Mouse (Mus musculus) forebrain, embryonic 10.5 days (tissue): ENCODE measurements at regions not wholly inside any gene's neighbourhood (a gene's known extent, or its start where the extent isn't known, plus 50 kb on each side); places are given as distances from the start of the nearest gene placed in this dataset.

ENCODE experiments used
- DNase-seq: peaks from one replicate; pipeline ENCODE4 v3.0.0-alpha.2; 2017; ENCODE audit warnings: low spot score; ENCODE audit errors: extremely low spot score
- H3K27ac ChIP-seq: fragments of 300-500 bp; sonication (generic); 2 replicates; pipeline ENCODE4 v1.5.1; 2016; ENCODE audit warnings: mild to moderate bottlenecking
- H3K27me3 ChIP-seq: fragments of 300-500 bp; sonication (generic); 2 replicates; pipeline ENCODE4 v1.6.1; 2016; ENCODE audit warnings: mild to moderate bottlenecking; ENCODE audit not compliant: poor library complexity, severe bottlenecking
- H3K36me3 ChIP-seq: fragments of 300-500 bp; sonication (generic); replicated peaks from 2 replicates; pipeline ENCODE4 v1.6.1; 2016; ENCODE audit warnings: mild to moderate bottlenecking, moderate library complexity
- H3K4me1 ChIP-seq: fragments of 300-500 bp; sonication (generic); 2 replicates; pipeline ENCODE4 v1.6.1; 2016
- H3K4me3 ChIP-seq: fragments of 300-500 bp; sonication (generic); 2 replicates; pipeline ENCODE4 v1.5.1; 2016; ENCODE audit warnings: mild to moderate bottlenecking, moderate library complexity
- H3K9me3 ChIP-seq: fragments of 300-500 bp; sonication (generic); 2 replicates; pipeline ENCODE4 v1.6.1; 2016; ENCODE audit warnings: mild to moderate bottlenecking, moderate library complexity
- WGBS: fragments of 180-500 bp; shearing (Covaris S2); methylation state at CpG from one replicate; pipeline ENCODE4 v1.1.7; 2016; 5-methylcytosine and 5-hydroxymethylcytosine counted together

DNA sequence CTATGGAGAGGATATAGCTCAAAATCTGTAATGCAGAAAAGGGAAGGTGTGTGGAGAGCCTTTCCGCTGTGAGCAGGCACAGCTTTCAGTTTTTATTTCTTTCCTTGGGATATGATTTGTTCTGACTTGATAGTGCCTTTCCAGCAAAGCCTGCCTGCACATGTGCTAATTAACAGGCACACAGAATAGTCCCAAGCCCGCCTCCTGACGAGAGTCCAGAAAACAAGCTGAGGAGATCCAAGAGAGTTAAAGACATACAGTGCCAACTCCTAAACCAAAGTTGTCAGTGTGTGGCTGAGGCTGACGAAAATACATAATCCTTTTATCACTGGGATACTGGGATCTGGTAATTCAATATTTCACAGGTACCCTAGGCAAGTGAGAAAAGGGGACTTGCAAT lies 224.8 kb upstream of the Gria1 start:
- no peak overlapping the region for H3K4me3 ChIP-seq
- H3K27me3 ChIP-seq: no peaks in the 10 kb centered on the region
- H3K27ac ChIP-seq: no peak overlapping the region
- H3K9me3 ChIP-seq: no peaks in the 10 kb centered on the region
- H3K4me1 ChIP-seq: no peaks in the 10 kb centered on the region
- WGBS: 80% methylated on average over 4 of the region's 4 CpGs
- no peak for DNase-seq
- no peaks in the 10 kb centered on the region for H3K36me3 ChIP-seq

GRCm38 (mm10) chr11:56792691-56793090 lies 218.5 kb upstream of the Gria1 start:
- no peaks in the 10 kb centered on the region for H3K27me3 ChIP-seq
- DNase-seq: no peak
- H3K27ac ChIP-seq: no peak overlapping the region
- H3K4me1 ChIP-seq: no peaks in the 10 kb centered on the region
- H3K9me3 ChIP-seq: no peaks in the 10 kb centered on the region
- WGBS: 92% methylated on average over 2 of the region's 2 CpGs
- no peak overlapping the region for H3K4me3 ChIP-seq
- H3K36me3 ChIP-seq: no peaks in the 10 kb centered on the region

- peaks cover 2% of the 10 kb centered on the region; the same call in 1 of the 2 replicates for H3K9me3 ChIP-seq
- no peak overlapping the region for H3K4me3 ChIP-seq
- no peaks in the 10 kb centered on the region for H3K36me3 ChIP-seq
- WGBS: 95% methylated on average over 4 of the region's 4 CpGs
- H3K27ac ChIP-seq: no peak overlapping the region
- no peaks in the 10 kb centered on the region for H3K27me3 ChIP-seq
- DNase-seq: no peak
- H3K4me1 ChIP-seq: no peaks in the 10 kb centered on the region
These were observed 203.9 kb upstream of the Gria1 start for GRCm38 (mm10) chr11:56807314-56807713.

- Histone ChIP-seq H3K27me3 (no peaks in the 10 kb centered on the region), H3K9me3 (peaks cover 2% of the 10 kb centered on the region; the same call in 1 of the 2 replicates), H3K27ac (no peak overlapping the region), H3K4me3 (no peak overlapping the region), H3K4me1 (no peaks in the 10 kb centered on the region), H3K36me3 (no peaks in the 10 kb centered on the region)
- 82% methylated on average over 2 of the region's 2 CpGs for WGBS
- no peak for DNase-seq
These were observed 201.0 kb upstream of the Gria1 start for GRCm38 (mm10) chr11:56810141-56810540.

- Histone ChIP-seq H3K36me3 (no peaks in the 10 kb centered on the region), H3K4me3 (no peak overlapping the region), H3K4me1 (no peaks in the 10 kb centered on the region), H3K27ac (no peak overlapping the region), H3K27me3 (no peaks in the 10 kb centered on the region), H3K9me3 (peaks cover 2% of the 10 kb centered on the region; the same call in 1 of the 2 replicates)
- 57% methylated on average over 4 of the region's 4 CpGs for WGBS
- peak; percentile 26 for DNase-seq
These were observed 199.1 kb upstream of the Gria1 start for GRCm38 (mm10) chr11:56812121-56812520.

GRCm38 (mm10) chr11:56823471-56823870 lies 187.7 kb upstream of the Gria1 start:
- Histone ChIP-seq H3K27ac (no peak overlapping the region), H3K27me3 (no peaks in the 10 kb centered on the region), H3K4me3 (no peak overlapping the region), H3K4me1 (no peaks in the 10 kb centered on the region), H3K9me3 (no peaks in the 10 kb centered on the region), H3K36me3 (no peaks in the 10 kb centered on the region)
- DNase-seq: no peak

GRCm38 (mm10) chr11:56827499-56827898 lies 183.7 kb upstream of the Gria1 start:
- Histone ChIP-seq H3K27me3 (no peaks in the 10 kb centered on the region), H3K36me3 (no peaks in the 10 kb centered on the region), H3K4me3 (no peak overlapping the region), H3K4me1 (no peaks in the 10 kb centered on the region), H3K9me3 (no peaks in the 10 kb centered on the region), H3K27ac (no peak overlapping the region)
- no peak for DNase-seq
- 86% methylated on average over 5 of the region's 5 CpGs for WGBS

GRCm38 (mm10) chr11:56862649-56863048 lies 148.5 kb upstream of the Gria1 start:
- no peaks in the 10 kb centered on the region for H3K9me3 ChIP-seq
- DNase-seq: no peak
- WGBS: 91% methylated on average over 4 of the region's 4 CpGs

GRCm38 (mm10) chr11:56871640-56872039 lies 139.5 kb upstream of the Gria1 start:
- Histone ChIP-seq H3K4me3 (no peak overlapping the region), H3K27ac (no peak overlapping the region)
- WGBS: 71% methylated on average over 3 of the region's 3 CpGs

More at GRCm38 (mm10) chr11:56862649-56863048, 148.5 kb upstream of the Gria1 start:
- Histone ChIP-seq H3K27me3 (no peaks in the 10 kb centered on the region), H3K4me3 (no peak overlapping the region), H3K27ac (no peak overlapping the region), H3K4me1 (no peaks in the 10 kb centered on the region), H3K36me3 (no peaks in the 10 kb centered on the region)

DNA sequence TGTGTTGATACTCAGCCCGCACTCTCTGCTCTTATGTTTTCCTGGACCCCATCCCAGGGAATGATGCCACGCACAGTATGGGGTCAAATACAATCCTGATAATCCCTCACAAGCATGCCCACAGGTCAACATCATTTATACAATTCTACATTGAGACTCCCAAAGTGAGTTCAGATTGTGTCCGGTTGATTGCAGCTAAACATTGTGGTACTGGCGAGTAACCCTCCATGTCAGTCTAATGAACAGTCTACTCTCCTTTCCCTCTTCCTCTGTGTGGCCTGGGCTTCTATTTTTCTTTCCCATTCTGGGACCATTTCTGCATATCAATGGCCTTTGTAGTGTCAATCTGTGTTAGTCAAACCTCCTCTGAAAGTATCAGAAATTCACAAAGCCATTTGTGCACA lies 112.6 kb upstream of the Gria1 start:
- Histone ChIP-seq H3K27ac (no peak overlapping the region), H3K9me3 (no peaks in the 10 kb centered on the region), H3K36me3 (no peaks in the 10 kb centered on the region), H3K4me3 (no peak overlapping the region), H3K4me1 (peaks cover 15% of the 10 kb centered on the region), H3K27me3 (peaks cover 31% of the 10 kb centered on the region)
- WGBS: 45% methylated on average over 4 of the region's 4 CpGs
- peak; percentile 17 for DNase-seq

More at GRCm38 (mm10) chr11:56871640-56872039, 139.5 kb upstream of the Gria1 start:
- no peaks in the 10 kb centered on the region for H3K4me1 ChIP-seq
- no peaks in the 10 kb centered on the region for H3K36me3 ChIP-seq
- no peaks in the 10 kb centered on the region for H3K9me3 ChIP-seq
- DNase-seq: no peak
- H3K27me3 ChIP-seq: no peaks in the 10 kb centered on the region

- H3K4me1 ChIP-seq: peaks cover 11% of the 10 kb centered on the region
- H3K27ac ChIP-seq: no peak overlapping the region
- WGBS: 90% methylated on average over 3 of the region's 3 CpGs
These were observed 110.0 kb upstream of the Gria1 start for GRCm38 (mm10) chr11:56901201-56901600.

GRCm38 (mm10) chr11:56925368-56925896 lies 85.8 kb upstream of the Gria1 start:
- Histone ChIP-seq H3K4me1 (no peaks in the 10 kb centered on the region), H3K27ac (no peak overlapping the region), H3K27me3 (no peaks in the 10 kb centered on the region), H3K36me3 (no peaks in the 10 kb centered on the region), H3K4me3 (no peak overlapping the region), H3K9me3 (no peaks in the 10 kb centered on the region)
- DNase-seq: no peak
- WGBS: 89% methylated on average over 7 of the region's 7 CpGs

More at GRCm38 (mm10) chr11:56901201-56901600, 110.0 kb upstream of the Gria1 start:
- no peaks in the 10 kb centered on the region for H3K9me3 ChIP-seq
- DNase-seq: no peak
- H3K36me3 ChIP-seq: no peaks in the 10 kb centered on the region
- H3K4me3 ChIP-seq: no peak overlapping the region
- H3K27me3 ChIP-seq: peaks cover 23% of the 10 kb centered on the region

- no peaks in the 10 kb centered on the region for H3K9me3 ChIP-seq
- no peak overlapping the region for H3K4me3 ChIP-seq
- no peak overlapping the region for H3K27ac ChIP-seq
- no peak for DNase-seq
- no peaks in the 10 kb centered on the region for H3K36me3 ChIP-seq
- H3K4me1 ChIP-seq: no peaks in the 10 kb centered on the region
- H3K27me3 ChIP-seq: no peaks in the 10 kb centered on the region
- WGBS: 84% methylated on average over 7 of the region's 7 CpGs
These were observed 78.4 kb upstream of the Gria1 start for GRCm38 (mm10) chr11:56932766-56933165.

DNA sequence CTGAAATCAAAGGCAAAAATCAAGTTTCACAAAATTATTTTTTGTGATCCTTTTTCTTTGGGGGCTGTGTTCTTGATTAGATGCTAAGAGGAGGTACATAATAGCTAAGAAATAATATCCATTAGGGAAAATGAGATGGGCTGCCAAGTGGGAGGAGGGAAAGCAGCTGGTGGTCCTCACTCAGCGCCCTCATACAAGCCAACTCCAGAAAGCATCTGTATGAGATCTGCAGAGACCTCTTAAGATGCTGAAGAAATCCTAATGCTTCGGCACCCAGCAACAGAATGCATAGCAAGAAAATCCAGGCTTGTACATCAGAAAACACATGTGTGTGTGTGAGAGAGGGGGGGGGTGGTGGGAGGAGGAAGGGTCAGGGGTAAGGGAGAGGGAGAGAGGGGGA lies 58.8 kb upstream of the Gria1 start:
- Histone ChIP-seq H3K4me3 (no peak overlapping the region), H3K9me3 (no peaks in the 10 kb centered on the region), H3K27me3 (no peaks in the 10 kb centered on the region), H3K27ac (no peak overlapping the region), H3K4me1 (no peaks in the 10 kb centered on the region), H3K36me3 (no peaks in the 10 kb centered on the region)
- no peak for DNase-seq
- WGBS: 85% methylated on average over 2 of the region's 2 CpGs
